Mouse (Mus musculus) G1E (cell line): ENCODE results near the gene Ppp2r5c.

Source experiments
- CTCF ChIP-seq: IDR thresholded peaks from 2 replicates; pipeline ENCODE4 v1.5.1; 2012; ENCODE audit warnings: low read depth, low read length, inconsistent platforms, mixed read lengths
- TAL1 ChIP-seq: conservative IDR thresholded peaks from 2 replicates; pipeline ENCODE4 v1.6.1; 2012; ENCODE audit warnings: low read depth, low read length, inconsistent platforms, mixed read lengths

GRCm38 (mm10) chr12:110418735-110419350 lies 28.1 kb upstream of the Ppp2r5c start:
- peak; percentile 64 for TF ChIP-seq CTCF
- TF ChIP-seq TAL1: no peak
